Mouse (Mus musculus) adrenal gland, adult (tissue): ENCODE data around the gene Pcgf6.
A peak's percentile ranks its signal among the peaks of the same experiment; 100 is the strongest.

Experiments used
- DNase-seq, 2 experiments: peaks; one replicate each; pipeline ENCODE4 v3.0.0; 2022 to 2023; ENCODE audit warnings: low spot score in 1 of 2; ENCODE audit not compliant: inconsistent age in 2 of 2

Gene Pcgf6

GRCm38 (mm10) chr19:47050271-47051032, at the start of gene Pcgf6:
Gene Pcgf6 (minus strand): TSS chr19:47050906.
- peak; percentile 81 to 93 for DNase-seq

GRCm38 (mm10) chr19:47090550-47091156, 39.9 kb upstream of the Pcgf6 start, which contains the start of the genes Usmg5 and Pdcd11:
Gene Usmg5 (minus strand): TSS chr19:47090647.
Gene Pdcd11 (plus strand): TSS chr19:47090768.
- peak; percentile 97 to 98 for DNase-seq

- no peak for DNase-seq
These were observed 39.2 kb upstream of the Pcgf6 start for GRCm38 (mm10) chr19:47089718-47090525.

GRCm38 (mm10) chr19:47088226-47088625, 37.5 kb upstream of the Pcgf6 start:
- no peak for DNase-seq

GRCm38 (mm10) chr19:47067924-47068611, 17.4 kb upstream of the Pcgf6 start:
- peak; percentile 91 to 95 for DNase-seq

- DNase-seq = peak; percentile 97 to 99
These were observed 16.6 kb upstream of the Pcgf6 start, which contains the start of gene Taf5 for GRCm38 (mm10) chr19:47067096-47067882. Gene Taf5 (plus strand): TSS chr19:47067746.

- no peak for DNase-seq
These were observed 15.2 kb upstream of the Pcgf6 start for GRCm38 (mm10) chr19:47065860-47066259.

GRCm38 (mm10) chr19:47057684-47058083, 7.0 kb upstream of the Pcgf6 start:
- DNase-seq = no peak

- no peak for DNase-seq
These were observed 2.8 kb upstream of the Pcgf6 start for GRCm38 (mm10) chr19:47053471-47053870.

GRCm38 (mm10) chr19:47052927-47053326, 2.2 kb upstream of the Pcgf6 start:
- DNase-seq = no peak

- no peak for DNase-seq
These were observed 866 bp downstream of the Pcgf6 start for GRCm38 (mm10) chr19:47049840-47050239.

GRCm38 (mm10) chr19:47049061-47049460, 1.6 kb downstream of the Pcgf6 start:
- DNase-seq = no peak

- DNase-seq = peak; percentile 63 to 84
These were observed 3.4 kb downstream of the Pcgf6 start for GRCm38 (mm10) chr19:47047236-47047833.

GRCm38 (mm10) chr19:47046343-47046742, 4.4 kb downstream of the Pcgf6 start:
- no peak for DNase-seq

- no peak for DNase-seq
These were observed 7.1 kb downstream of the Pcgf6 start for GRCm38 (mm10) chr19:47043608-47044007.

- peak; percentile 77 to 88 for DNase-seq
These were observed 9.8 kb downstream of the Pcgf6 start for GRCm38 (mm10) chr19:47040720-47041473.

- no peak for DNase-seq
These were observed 14.1 kb downstream of the Pcgf6 start for GRCm38 (mm10) chr19:47036596-47036995.

GRCm38 (mm10) chr19:47034916-47035315, 15.8 kb downstream of the Pcgf6 start:
- DNase-seq = no peak

GRCm38 (mm10) chr19:47031770-47032169, 18.9 kb downstream of the Pcgf6 start:
- no peak for DNase-seq
